Mouse (Mus musculus) kidney, postnatal 0 days (tissue): ENCODE measurements around the gene Slc26a8. TPM values are rescaled to one million over a fixed set of nuclear protein-coding genes. Genes with fewer than 3 reads are reported as not detected.
A peak's percentile ranks its signal among the peaks of the same experiment; 100 is the strongest.

Source experiments
- ATAC-seq: fragments of 200-750 bp; cut with Nextera tagmentation; replicated peaks from 2 replicates; pipeline ENCODE4 v1.8.0; 2017; ENCODE audit warnings: low read depth, moderate number of reproducible peaks, moderate TSS enrichment, moderate library complexity; ENCODE audit not compliant: low FRiP score
- DNase-seq: peaks from one replicate; pipeline ENCODE4 v3.0.0-alpha.2; 2016; ENCODE audit warnings: low spot score
- H3K27ac ChIP-seq: fragments of 300-500 bp; sonication (generic); 2 replicates; pipeline ENCODE4 v1.5.1; 2014; ENCODE audit warnings: mild to moderate bottlenecking
- H3K27me3 ChIP-seq: fragments of 300-500 bp; sonication (generic); 2 replicates; pipeline ENCODE4 v1.6.1; 2014; ENCODE audit warnings: low read length, mixed read lengths; ENCODE audit not compliant: insufficient read depth
- H3K36me3 ChIP-seq: fragments of 300-500 bp; sonication (generic); 2 replicates; pipeline ENCODE4 v1.6.1; 2014; ENCODE audit warnings: low read length, mixed read lengths; ENCODE audit not compliant: insufficient read depth
- H3K4me1 ChIP-seq: fragments of 300-500 bp; sonication (generic); replicated peaks from 2 replicates; pipeline ENCODE4 v1.6.1; 2014; ENCODE audit warnings: antibody characterized with exemption, low read length, mixed read lengths; ENCODE audit not compliant: insufficient read depth
- H3K4me2 ChIP-seq: fragments of 300-500 bp; sonication (generic); 2 replicates; pipeline ENCODE4 v1.6.1; 2014; ENCODE audit warnings: mild to moderate bottlenecking, low read length, moderate library complexity, mixed read lengths
- H3K4me3 ChIP-seq: fragments of 300-500 bp; sonication (generic); replicated peaks from 2 replicates; pipeline ENCODE4 v1.5.1; 2014; ENCODE audit warnings: low read depth, low read length
- H3K9ac ChIP-seq: fragments of 300-500 bp; sonication (generic); 2 replicates; pipeline ENCODE4 v1.6.1; 2014; ENCODE audit warnings: low read depth, low read length
- H3K9me3 ChIP-seq: fragments of 300-500 bp; sonication (generic); replicated peaks from 2 replicates; pipeline ENCODE4 v1.6.1; 2016; ENCODE audit warnings: low read length, inconsistent platforms, mixed read lengths
- CTCF ChIP-seq: IDR thresholded peaks from 2 replicates; pipeline ENCODE4 v1.5.1; 2016; ENCODE audit warnings: antibody characterized with exemption, low read depth, mild to moderate bottlenecking, moderate library complexity
- WGBS: fragments of 180-500 bp; shearing (Covaris S2); extraction: QIAGEN DNeasy Blood & Tissue Kit; methylation state at CpG from one replicate; pipeline ENCODE4 v1.1.7; 2014; 5-methylcytosine and 5-hydroxymethylcytosine counted together
- polyA plus RNA-seq: library from polyadenylated mRNA; unstranded; fragments of >200 nt; fragmentation: Nextera tagmentation; extraction: Ambion mirVana; gene quantifications from 2 replicates; pipeline ENCODE4 v1.2.1, GENCODE M21; 2015

The Slc26a8 gene
- polyA plus RNA-seq, 1 experiment from 2014 or later = 0.76 TPM

DNA sequence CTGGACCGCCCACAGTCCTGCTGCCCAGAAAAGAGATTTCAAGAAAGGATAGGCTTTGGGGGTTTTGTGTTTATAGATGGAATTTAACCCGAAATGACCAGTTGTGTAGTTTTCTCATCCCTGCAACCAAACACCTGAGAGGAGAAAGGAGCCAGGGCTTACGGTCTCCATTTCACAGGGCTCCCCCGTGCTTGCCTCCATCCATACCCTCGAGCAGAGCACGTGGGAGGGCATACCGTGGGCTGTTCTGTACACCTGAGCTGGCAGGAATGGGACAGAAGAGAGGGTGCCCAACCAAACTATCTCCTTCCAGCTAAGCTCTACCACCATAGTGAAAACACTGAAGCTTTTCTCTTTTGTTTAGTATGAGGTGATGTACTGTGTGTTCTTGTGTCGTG lies 20.3 kb upstream of the Slc26a8 start:
- H3K9ac ChIP-seq = no peak overlapping the region
- no peaks in the 10 kb centered on the region for H3K9me3 ChIP-seq
- no peak for ATAC-seq
- TF ChIP-seq CTCF = no peak
- no peak overlapping the region for H3K4me2 ChIP-seq
- peak overlapping the region; percentile 47; the same call in 1 of the 2 replicates for H3K27ac ChIP-seq
- H3K36me3 ChIP-seq = peaks cover 15% of the 10 kb centered on the region; the same call in 1 of the 2 replicates
- no peaks in the 10 kb centered on the region for H3K27me3 ChIP-seq
- no peak for DNase-seq
- H3K4me1 ChIP-seq = peaks cover 10% of the 10 kb centered on the region; the same call in 1 of the 2 replicates
- WGBS = 58% methylated on average over 8 of the region's 8 CpGs
- H3K4me3 ChIP-seq = no peak overlapping the region

DNA sequence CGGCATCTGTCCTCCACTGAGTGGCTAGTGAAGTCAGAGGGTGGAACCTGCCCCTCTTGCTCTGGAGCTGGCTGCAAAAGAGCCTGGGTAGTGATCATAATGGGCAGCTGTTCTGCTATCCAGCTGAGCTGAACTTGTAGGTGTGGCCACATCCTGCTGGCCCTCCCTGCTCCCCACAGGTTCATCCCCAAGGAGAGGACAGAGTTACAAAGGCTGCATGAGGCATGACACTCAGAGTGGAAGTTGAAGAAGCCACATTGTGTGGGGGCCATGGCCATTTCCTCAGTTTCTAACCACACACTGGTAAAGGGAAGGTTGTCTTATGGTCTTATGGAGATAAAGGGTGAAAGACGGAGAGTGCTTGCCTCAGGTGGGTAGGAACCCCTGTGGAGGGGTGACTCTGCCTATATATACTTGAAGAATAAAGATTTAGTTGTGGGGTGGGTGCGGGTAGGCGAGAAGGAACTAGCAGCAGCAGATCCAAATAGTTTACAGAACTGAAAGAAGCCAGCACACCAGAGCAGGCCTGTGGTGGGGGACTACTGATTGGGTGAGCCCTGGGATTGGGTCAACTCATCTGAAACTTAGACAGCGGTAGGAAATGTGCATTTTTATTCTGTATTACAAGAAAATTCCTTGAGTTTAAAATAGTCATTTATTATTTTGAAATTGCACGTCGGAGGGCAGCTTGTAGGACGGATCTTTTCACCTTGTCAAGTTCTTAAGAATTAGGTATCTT lies 19.7 kb upstream of the Slc26a8 start:
- Histone ChIP-seq H3K4me1 (peaks cover 10% of the 10 kb centered on the region; the same call in 1 of the 2 replicates), H3K9me3 (no peaks in the 10 kb centered on the region), H3K4me3 (no peak overlapping the region), H3K27ac (no peak overlapping the region), H3K36me3 (peaks cover 9% of the 10 kb centered on the region; the same call in 1 of the 2 replicates), H3K9ac (no peak overlapping the region), H3K27me3 (no peaks in the 10 kb centered on the region), H3K4me2 (no peak overlapping the region)
- no peak for TF ChIP-seq CTCF
- no peak for DNase-seq
- ATAC-seq = no peak
- WGBS = 79% methylated on average over 8 of the region's 8 CpGs

DNA sequence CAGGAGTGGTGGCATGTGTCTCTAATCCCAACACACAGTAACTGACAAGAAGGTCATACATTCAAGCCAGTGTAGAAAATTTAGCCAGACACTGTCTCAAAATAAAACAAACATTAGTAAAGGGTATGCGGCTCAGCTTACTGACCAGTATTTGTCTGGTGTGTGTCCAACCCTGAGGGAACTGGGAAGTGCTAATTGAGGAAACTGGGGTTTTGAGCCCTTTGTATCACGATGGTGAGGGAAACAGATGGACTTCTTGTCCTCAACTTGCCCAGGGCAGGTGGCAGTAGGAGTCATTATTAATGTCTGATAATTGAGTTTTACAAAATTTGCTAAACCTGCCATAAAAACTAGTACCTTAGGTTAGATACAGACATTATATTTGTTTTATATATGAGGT lies 19.0 kb upstream of the Slc26a8 start:
- Histone ChIP-seq H3K9ac (no peak overlapping the region), H3K9me3 (no peaks in the 10 kb centered on the region), H3K36me3 (peaks cover 4% of the 10 kb centered on the region; the same call in 1 of the 2 replicates), H3K27ac (no peak overlapping the region), H3K4me2 (no peak overlapping the region), H3K4me3 (no peak overlapping the region), H3K27me3 (no peaks in the 10 kb centered on the region), H3K4me1 (peaks cover 10% of the 10 kb centered on the region; the same call in 1 of the 2 replicates)
- no peak for ATAC-seq
- TF ChIP-seq CTCF = no peak
- 33% methylated on average over 2 of the region's 2 CpGs for WGBS
- no peak for DNase-seq

DNA sequence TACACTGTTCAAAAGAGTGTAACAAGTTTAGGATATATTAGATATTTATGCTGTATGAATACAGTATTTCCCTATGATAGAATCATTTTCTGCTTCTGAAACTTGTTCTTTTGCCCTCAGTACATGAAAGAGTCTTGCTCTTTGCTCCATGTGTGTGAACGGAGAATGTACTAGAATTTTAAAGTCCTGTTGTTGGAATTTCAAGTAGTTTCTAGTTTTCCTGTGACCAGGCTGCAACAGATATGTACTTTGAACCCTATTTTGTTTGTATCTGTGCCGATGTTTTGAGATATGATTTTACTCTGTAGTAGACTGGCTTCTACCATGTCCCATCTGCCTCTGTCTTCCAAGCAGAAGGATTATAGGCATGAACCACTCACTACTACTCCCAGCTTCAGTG lies 17.8 kb upstream of the Slc26a8 start:
- no peak for TF ChIP-seq CTCF
- H3K9me3 ChIP-seq = no peaks in the 10 kb centered on the region
- H3K4me3 ChIP-seq = no peak overlapping the region
- ATAC-seq = no peak
- H3K4me1 ChIP-seq = peaks cover 10% of the 10 kb centered on the region; the same call in 1 of the 2 replicates
- no peak overlapping the region for H3K9ac ChIP-seq
- H3K4me2 ChIP-seq = no peak overlapping the region
- no peaks in the 10 kb centered on the region for H3K27me3 ChIP-seq
- 80% methylated on average over 2 of the region's 2 CpGs for WGBS
- DNase-seq = no peak
- no peaks in the 10 kb centered on the region for H3K36me3 ChIP-seq
- H3K27ac ChIP-seq = no peak overlapping the region

DNA sequence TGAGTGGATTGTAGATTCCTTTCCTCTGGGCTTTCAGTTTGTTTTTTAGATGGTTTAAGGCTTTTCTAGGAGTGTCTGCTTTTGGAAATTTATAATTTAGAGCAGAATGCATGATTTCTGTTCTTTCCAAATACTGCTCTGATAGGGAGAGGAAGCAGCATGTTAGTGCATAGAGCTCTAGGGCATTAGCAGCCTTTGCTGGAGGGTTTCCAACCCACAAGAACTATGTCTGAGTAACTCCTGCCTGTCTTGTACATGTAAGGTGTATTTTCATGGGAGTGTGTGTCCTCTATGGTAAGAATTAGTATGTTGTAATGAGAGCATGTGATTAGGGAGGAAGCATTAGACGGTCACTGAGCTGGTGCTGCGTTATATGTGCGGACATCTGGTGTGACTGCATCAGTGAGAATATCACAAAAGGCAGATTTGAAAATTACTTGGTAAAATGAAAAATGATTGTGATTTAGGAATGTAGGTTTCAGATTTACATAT lies 17.1 kb upstream of the Slc26a8 start:
- no peaks in the 10 kb centered on the region for H3K27me3 ChIP-seq
- H3K4me3 ChIP-seq = no peak overlapping the region
- peaks cover 9% of the 10 kb centered on the region; the same call in 1 of the 2 replicates for H3K4me1 ChIP-seq
- H3K9me3 ChIP-seq = no peaks in the 10 kb centered on the region
- ATAC-seq = no peak
- TF ChIP-seq CTCF = no peak
- no peak for DNase-seq
- WGBS = 81% methylated on average over 3 of the region's 3 CpGs
- H3K27ac ChIP-seq = no peak overlapping the region
- no peaks in the 10 kb centered on the region for H3K36me3 ChIP-seq
- H3K9ac ChIP-seq = no peak overlapping the region
- no peak overlapping the region for H3K4me2 ChIP-seq

DNA sequence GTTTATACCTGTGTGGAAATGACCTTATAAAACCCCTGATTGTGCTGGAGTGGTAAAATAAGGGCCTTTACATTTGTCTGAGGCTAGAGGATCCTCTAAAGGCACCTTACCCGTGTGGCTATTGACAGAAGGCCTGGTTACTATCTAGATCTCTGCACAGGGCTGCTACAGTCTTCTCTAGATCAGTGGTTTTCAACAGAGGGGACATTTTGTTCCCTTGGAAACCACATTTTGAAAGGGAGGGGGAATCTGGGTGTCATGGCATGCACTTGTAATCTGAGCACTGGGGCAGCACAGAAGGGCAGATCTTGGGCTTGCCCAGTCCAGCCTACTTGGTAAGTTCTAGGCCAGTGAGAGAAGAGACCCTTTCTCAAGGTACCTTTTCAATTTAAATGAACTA lies 16.7 kb upstream of the Slc26a8 start:
- ATAC-seq (no peak), DNase-seq (no peak)
- Histone ChIP-seq H3K27ac (no peak overlapping the region), H3K9me3 (no peaks in the 10 kb centered on the region), H3K4me1 (peaks cover 4% of the 10 kb centered on the region; the same call in 1 of the 2 replicates), H3K9ac (no peak overlapping the region), H3K36me3 (no peaks in the 10 kb centered on the region), H3K27me3 (no peaks in the 10 kb centered on the region), H3K4me2 (no peak overlapping the region), H3K4me3 (no peak overlapping the region)
- no peak for TF ChIP-seq CTCF
- 46% methylated on average over 1 of the region's 1 CpGs for WGBS
